Mouse (Mus musculus) thymus, postnatal 10 days (tissue): ENCODE data around the gene Mbnl1.

Source experiments
- DNase-seq, 2 experiments: peaks; one replicate each; pipeline ENCODE4 v3.0.0; 2021; ENCODE audit warnings: low spot score in 2 of 2

The Mbnl1 gene

DNA sequence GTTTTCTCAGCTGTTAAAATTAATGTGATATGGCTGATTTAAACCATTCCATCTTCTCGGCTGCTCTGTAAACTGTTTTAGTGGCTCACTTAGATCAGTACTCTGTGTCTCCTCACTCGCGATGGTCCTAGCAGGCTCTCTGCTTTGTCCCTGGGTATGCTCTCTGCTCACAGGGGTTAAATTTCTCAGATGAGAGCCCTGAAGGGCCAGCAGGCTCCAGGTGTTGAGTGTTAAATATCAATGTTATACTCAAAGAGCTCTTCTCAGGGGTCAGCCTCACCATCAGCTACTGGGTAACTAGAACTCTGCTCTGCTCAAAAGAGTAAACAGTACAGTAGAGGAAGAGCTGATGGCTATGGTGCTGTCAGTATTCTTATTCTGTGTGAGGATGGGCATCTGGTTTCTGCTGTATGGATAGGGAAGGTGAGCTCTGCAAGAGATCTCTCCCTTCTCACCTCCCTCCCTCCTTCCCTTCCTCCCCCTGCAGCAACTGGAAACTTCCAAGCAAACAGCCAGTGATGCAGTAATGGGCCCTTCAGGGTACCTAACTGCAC lies 44.7 kb downstream of the Mbnl1 start:
- DNase-seq: no peak

DNA sequence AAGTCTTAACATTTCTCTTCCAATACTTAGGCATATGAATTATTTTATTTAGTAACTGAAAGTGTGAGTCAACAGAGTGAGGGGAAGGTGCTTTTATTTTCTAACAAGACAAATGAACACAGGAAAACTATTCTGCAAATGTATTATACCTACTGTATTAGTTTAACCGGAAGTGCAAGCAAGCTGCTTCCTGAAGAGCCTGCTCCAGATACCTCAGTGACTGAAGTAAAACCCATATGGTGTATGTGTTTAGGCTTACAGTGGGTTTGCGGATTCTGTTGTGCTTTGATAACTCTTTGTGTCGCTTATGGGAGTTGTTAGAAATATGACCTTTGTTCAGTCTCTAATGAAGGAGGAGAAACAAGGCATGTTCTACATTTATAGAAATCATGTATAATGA lies 46.7 kb downstream of the Mbnl1 start:
- no peak for DNase-seq

DNA sequence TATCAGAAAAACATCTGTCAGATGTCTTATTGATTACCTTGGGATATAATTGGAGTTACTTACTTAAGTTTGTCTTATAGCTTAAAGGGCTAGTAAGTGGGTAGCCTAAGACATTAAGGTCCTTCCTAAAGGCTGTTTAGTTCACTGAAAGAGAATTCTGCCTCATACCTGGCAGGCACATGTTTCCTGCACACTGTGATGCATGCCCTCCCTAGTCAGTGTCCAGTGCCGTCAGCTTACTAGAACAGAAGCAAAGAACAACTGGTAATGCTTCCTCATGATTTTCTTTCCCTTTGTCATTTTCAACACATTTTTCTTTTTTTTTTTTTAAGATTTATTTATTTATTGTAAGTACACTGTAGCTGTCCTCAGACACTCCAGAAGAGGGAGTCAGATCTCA lies 51.5 kb downstream of the Mbnl1 start:
- no peak for DNase-seq

DNA sequence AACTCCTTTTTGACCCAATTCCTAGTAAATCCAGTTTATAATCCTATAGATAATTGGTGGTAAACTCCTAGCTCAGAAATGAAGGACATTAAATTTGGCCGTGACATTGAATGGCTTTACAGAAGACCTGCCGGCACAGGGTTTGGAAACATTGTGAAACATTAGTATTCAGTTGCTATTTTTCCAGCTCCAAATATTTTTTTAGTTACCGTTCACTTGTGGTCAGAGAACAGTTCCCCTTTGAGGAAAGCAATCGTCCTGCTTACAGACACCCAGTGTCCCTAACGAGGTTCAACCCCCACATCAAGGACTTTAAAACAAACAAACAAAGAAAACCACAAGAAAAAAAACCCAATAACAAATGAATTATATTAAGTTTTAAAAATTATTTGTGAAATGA lies 58.7 kb downstream of the Mbnl1 start:
- DNase-seq: no peak

DNA sequence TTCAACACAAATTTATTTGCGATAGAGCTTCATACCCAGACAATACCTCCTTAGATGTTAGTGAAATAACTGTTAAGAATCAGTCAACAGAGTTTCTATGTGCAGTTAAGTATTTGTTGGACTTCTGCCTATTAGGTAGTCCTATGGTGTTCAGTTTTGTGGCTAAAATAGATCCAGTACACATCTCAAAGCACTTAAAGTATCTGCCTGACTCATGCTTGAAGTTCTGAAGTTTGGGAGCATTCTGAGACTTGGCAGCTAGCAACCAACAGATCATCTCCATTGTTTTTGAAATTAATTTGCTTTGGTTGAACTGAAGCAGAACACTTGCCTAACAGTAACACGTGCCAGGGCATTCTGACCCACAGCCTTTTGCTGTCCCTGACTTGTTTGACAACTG lies 59.2 kb downstream of the Mbnl1 start:
- no peak for DNase-seq

DNA sequence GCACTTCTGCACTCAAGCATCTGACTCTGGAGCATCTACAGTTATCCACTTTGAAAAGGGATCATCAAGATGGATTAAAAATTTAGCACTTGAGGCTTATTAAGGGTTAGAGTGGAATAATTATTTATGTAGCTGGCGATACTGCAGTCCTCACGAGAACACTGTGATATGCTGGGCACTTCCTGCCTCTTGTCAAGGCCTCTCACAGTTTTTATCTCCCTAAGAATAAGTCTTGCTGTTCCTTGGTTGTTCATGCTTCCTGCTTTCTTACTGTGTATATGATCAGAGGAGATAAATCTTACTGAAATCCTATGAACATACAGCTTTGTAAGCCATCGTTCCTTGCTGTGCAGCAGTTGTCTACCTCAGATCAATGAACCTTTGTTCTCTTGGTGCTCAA lies 62.6 kb downstream of the Mbnl1 start:
- DNase-seq: no peak

DNA sequence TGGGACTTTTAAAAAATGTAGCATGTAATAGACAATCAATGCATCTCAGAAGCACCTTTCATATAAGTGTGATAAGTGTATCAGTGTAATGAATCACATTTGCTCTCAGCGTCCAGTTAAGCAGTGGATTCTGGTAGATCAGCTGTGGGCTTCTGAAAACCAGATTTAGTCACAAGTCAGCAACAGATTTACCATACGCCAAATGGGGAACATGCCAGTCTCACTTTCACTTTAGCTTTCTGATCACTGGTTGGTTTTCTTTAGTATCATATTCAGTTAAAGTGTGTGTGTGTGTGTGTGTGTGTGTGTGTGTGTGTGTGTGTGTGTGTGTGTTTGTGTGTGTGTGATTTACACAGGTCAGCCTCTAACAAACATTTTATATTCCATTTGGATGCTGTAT lies 64.4 kb downstream of the Mbnl1 start:
- no peak for DNase-seq

DNA sequence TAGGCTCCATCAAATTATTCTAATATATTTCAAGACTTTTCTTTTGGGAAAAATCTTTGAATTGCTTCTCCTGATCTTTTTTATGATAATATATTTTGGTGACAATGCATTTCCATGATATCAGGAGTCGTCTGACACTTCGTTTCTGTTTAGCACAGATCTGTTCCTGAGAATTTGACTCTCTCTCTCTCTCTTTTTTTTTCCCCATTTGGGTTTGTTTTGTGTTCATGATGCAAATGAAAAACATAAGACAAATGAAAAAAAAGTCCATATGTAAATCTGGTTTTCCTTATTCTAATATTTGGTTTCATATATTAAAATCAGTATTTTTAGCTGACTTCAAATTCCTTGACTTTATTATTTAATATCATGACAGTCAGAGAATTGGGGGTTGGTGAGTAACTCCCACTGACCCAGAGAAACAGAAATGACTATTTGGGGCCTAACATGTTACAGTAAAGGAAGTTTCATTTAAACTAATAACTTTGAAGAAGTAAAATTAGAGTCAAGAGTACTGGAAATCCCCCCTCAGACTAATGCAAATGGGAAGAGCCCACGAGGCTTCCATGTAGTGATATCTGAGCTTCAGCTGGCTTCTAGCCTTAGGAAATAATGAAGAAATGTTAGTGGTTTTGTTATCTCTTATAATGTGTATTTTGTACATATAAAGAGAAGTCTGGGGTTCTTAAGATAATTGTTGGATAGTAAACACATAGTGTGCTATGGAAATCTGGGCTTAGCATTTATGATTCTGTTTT lies 65.8 kb downstream of the Mbnl1 start:
- no peak for DNase-seq

DNA sequence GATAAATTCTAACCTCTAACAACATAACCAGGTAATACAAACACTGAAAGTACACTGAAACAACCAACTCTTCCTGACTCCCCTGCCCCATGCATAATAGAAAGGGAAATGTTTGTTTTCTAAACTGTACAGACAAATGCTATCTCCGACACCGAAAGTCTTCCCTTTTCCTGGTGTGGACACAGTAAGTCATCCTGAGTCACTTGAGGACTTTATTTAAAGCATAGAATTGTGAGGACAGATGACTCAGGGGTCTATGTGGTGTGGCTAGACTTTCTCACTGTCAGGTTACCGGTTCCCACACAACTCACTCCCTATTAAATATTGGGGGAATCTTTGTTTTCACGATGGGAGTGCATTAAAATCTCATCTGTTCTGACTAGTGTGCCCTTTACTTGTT lies 68.5 kb downstream of the Mbnl1 start:
- DNase-seq: no peak

DNA sequence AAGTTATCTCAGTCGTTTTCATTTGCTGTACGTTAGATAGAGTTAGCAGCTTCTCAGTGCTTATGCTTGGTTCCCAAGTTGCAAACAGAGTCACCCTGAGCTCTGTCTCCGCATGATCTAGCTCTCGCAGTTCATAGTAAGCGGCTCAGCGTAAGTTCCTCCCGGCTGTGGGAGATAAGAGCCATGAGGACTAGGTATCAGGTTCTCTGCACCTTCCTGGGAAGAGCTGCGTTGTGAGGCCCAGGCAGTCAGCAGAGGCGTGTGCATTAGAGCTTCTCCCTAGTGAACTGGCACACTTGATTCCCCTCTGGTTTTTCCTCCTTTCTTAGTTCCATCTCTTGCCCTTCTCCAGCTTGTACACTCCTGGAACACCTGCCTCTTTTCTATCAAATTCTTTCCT lies 73.6 kb downstream of the Mbnl1 start:
- no peak for DNase-seq

DNA sequence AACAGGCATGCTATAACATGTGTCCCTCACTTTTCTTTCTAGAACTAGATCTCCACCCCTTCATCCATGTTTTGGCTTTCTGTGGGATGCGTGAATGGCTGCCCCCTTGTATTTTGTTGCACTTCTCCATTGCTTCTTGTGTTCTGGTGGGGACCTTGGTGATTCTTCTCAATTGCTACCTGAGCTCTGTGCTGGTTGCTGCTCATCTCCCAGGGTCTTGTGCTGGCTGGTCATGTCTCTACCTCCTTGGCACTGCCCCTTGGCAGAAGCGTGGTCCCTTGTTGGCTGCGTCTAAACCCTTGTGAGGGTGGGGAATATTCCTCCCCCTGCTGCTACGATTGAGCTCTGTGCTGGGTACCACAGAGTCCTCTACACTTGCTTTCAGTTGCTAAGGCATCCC lies 74.3 kb downstream of the Mbnl1 start:
- no peak for DNase-seq

DNA sequence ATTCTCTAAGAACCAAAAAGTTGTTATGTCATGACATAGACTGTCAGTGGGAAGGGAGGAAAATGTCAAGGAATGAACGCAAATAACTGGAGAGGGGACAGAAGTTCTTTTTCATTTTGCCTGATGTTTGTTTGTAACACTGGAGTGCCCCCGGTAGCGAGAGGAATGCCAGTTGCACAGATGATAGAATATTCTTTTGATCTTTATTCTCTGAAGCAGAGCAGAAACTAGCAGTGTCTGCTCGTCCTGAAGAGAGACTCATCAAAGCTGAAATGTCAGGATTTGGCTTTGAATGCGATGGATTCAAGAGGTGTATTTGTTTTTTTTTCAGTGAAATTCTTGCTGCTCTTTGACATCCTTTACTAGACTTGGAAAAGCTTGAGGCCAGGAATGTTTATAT lies 77.9 kb downstream of the Mbnl1 start:
- no peak for DNase-seq

DNA sequence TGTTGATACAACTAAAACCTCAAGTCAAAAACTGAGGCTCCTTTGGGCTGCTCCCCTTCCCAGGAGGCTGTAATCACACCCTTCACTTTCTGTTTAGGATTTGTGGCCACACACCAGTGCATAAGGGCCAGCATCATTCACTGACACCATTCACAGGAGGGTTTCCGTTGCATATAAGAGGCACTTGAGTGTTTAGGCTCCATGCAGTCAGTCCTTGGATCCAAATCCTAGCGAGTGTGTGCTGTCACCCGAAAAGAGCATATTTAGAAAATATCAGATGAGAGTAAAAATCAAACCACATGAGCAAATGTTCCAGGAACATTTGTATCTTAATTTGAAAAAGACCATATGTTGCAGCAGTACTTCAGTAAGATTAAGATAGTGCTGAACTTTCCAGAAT lies 79.0 kb downstream of the Mbnl1 start:
- DNase-seq: no peak

DNA sequence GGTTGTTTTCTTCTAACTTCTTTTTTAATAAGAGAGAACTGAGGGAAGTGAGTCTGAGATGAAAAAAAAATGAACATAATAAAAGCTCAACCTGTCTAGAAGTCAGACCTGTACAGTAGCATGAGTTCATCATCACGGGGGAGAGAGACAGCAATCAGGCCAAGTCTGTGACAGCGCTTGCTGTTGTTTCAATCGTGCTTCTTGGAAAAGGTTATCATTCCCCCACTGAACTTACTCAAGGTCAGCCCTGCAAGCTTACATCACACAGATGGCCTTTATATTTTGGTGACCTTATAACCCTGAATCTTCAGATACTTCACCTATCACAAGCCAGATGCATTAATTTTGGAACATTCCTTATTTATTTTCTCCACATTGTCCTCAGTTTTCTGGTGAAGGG lies 80.4 kb downstream of the Mbnl1 start:
- no peak for DNase-seq

DNA sequence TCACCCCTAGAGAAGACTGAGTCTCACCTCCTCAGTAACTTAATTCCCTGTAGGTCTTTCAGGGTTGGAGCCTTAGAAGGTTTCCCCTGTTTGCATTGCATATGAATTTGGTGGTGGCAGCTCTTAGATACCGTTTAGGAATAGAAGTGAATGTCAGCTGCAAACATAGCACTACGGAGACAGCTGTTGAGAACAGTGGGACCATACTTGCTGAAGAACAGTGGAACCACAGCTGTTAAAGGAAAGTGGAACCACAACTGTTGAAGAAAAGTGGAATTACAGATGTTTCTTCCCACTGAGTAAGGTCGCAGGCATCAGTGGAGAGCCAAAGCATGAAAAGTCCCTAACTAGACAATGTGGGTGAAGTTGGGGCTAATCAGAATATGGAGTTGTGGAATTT lies 84.0 kb downstream of the Mbnl1 start:
- DNase-seq: no peak

DNA sequence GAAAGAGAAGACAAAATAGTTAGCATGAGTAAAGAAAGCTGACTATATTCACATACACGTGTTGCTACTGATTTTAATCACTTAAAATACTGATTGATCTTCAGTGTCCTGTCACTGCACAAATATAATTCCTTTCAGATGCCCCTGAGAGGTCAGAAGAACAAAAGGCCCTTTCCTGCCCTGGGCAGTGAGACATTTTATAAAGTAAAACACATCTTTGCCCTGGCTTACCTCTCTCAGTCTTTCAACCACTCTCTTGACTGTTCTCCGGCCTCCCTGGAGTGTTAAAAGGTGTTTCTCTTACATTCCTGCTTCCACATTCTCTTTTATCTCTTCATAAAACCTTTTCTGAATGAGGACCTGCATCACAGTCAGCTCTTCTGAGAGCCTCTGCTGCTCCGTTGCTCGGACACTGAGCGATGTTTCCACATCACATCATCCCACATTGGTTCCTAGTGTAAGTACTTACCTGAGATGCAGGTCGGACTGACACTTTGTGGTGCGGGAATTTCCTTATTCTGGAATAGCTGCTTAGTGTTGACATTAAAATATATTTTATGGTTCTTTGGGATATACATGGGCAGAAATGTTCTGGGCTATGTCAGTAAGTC lies 85.7 kb downstream of the Mbnl1 start:
- DNase-seq: no peak

DNA sequence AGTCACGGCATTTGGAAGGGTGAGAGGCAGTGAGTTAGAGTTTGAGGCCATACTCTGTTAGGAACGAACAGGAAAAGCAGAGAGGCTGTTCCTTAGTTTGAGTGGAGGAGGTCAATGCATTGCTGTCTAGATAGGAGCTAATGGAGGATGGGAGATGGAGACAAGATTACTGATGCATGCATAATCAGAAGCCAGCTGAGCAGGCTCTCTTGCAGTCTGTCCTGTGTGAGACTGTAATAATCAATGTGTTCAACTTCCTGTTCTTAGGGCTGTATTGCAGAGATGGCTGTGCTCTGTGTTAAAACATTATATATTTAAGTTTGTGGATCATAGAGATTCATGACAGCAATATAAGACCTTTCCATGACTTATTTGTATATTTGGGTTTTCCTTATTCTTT lies 87.1 kb downstream of the Mbnl1 start:
- DNase-seq: no peak

DNA sequence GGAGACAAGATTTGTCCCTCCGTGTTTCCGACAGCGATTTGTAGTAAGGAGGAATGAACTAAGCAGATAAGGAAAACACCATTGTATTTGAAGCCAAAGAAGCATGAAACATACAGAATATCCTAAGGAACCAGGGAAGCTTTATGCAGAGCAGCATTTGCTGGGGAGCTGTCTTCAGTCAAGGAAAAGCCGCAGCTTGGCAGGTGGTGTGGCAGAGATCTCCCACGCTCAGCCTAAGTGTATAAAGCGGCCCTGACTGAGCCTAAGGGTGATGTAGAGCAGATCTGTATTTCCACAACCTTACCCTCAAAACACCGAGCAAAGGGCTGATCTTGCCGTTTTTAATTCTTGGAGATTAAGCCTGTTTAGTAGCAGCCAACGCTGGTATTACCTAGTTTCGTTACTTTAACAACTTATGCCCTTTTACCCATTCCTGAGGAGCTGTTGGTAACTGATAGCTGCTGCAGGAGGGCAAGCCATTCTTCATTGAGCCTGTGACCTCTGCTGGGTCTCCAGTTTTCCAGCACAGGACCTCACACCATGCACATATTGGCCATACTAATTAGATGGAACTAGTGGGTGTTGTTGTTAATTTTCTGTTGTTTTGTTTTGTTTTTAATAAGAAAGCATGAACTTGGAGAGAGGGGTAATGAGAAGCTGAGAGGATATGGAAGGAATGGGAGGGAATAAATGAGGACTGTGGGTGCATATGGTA lies 91.1 kb downstream of the Mbnl1 start:
- DNase-seq: no peak

DNA sequence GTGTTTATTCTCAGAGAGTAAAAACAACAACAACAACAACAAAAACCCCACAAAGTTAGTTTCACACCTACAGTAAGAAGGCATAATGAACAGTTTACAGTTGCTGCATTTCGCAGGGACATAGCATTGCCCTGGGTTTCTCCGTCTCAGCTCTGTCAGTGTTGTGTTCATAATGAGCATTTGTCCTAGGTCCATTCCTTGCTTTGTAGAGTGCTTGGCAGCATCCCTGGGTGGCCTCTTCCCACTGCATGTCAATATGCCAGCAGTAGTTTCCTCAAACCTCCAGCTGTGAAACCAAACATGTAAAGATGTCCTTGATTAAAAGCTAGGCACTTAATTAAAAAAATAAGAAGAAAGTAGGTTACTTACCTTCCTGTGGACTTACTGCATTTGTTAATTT lies 91.6 kb downstream of the Mbnl1 start:
- no peak for DNase-seq

DNA sequence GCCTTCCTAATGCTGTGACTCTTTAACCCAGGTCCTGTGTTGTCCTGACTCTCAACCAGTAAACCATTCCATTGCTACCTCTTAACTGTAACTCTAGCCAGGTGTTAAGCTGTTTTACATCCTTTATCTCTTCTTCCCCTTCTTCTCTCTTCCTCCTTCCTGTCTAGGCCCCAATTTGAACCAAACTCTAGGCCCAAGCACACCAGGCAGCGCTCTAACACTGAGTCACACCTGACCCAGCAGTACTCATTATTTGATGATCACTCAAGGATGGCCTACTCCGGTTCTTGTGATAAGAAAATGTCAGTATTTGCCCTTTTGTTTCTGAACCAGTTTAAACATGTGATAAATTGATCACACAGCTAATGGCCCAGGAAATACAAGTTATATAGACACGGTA lies 92.6 kb downstream of the Mbnl1 start:
- DNase-seq: no peak

DNA sequence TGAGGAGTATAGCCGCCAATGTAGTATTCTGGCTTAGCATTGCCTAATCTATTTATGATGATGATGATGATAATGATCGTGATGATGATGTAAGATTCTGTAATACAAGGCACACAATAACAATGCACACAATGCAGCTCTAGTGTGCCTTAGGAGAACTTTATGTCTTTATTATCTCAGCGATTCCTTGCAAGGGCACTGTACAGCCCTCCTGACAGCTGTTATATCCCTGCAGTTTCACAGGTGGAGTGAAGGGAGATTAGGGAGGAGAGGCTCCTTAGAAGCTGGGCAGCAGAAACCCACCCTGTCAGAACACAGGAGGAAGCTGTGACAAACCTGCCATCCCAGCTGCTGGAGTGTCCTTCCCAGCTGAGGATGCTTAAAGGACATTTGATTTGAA lies 93.3 kb downstream of the Mbnl1 start:
- no peak for DNase-seq

DNA sequence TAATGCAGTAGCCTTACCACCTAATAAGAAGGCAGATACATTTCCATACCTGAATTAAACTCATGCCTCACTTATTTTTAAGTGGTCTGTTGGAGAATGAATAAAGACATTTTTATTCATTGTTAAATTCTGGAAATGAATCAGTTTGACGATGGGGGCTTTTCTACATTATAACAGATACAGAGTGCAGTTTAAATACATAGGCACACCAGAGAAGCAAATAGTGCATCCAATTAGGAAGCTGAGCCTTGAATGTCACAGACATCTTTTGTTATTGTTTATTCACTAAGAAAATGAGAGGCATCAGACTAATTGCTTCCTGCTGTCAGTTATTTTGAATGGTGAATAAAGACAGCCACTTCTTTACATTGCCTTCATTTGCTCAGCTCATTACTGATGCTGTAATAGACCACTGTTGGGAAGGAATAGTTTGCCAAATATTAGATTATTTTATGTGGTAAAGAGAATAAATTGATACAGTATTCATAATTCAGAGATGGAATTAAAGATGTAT lies 95.6 kb downstream of the Mbnl1 start:
- no peak for DNase-seq
